Mouse (Mus musculus) left cerebral cortex, adult 8-10 months (tissue): Measurements from ENCODE around the gene Traf7. TPM values are rescaled to one million over a fixed set of nuclear protein-coding genes. Genes with fewer than 3 reads are reported as not detected.

ENCODE experiments used
- DNase-seq, 2 experiments: peaks; one replicate each; pipeline ENCODE4 v3.0.0; 2022; ENCODE audit warnings: low spot score in 2 of 2
- total RNA-seq, 4 experiments: library from RNA; stranded (reverse); gene quantifications; 2 replicates each; pipeline ENCODE4 v1.2.4; 2022

Traf7 gene
- total RNA-seq, 4 experiments from 2014 or later = 78.0 to 85.3 (median 83.4) TPM

GRCm38 (mm10) chr17:24477985-24478600 lies 49.6 kb downstream of the Traf7 start:
- no peak for DNase-seq

- DNase-seq = no peak
Measured at GRCm38 (mm10) chr17:24477053-24477984, 50.4 kb downstream of the Traf7 start.

GRCm38 (mm10) chr17:24476022-24476776 lies 51.5 kb downstream of the Traf7 start:
- no peak for DNase-seq

GRCm38 (mm10) chr17:24475586-24475985 lies 52.2 kb downstream of the Traf7 start:
- no peak for DNase-seq

- no peak for DNase-seq
Measured at GRCm38 (mm10) chr17:24474557-24474956, 53.2 kb downstream of the Traf7 start.

- no peak for DNase-seq
Measured at GRCm38 (mm10) chr17:24473612-24474275, 54.0 kb downstream of the Traf7 start, which contains the start of gene Bricd5. Gene Bricd5, plus strand, starts transcription at chr17:24473884.

GRCm38 (mm10) chr17:24472512-24472911 lies 55.2 kb downstream of the Traf7 start:
- no peak for DNase-seq

- DNase-seq = no peak
Measured at GRCm38 (mm10) chr17:24470701-24471527, 56.8 kb downstream of the Traf7 start.

GRCm38 (mm10) chr17:24469910-24470602 lies 57.7 kb downstream of the Traf7 start, which contains the start of the genes E4f1 and Pgp:
Gene E4f1, minus strand, starts transcription at chr17:24470313.
Gene Pgp, plus strand, starts transcription at chr17:24470392.
- peak; percentile 98 to 99 for DNase-seq

GRCm38 (mm10) chr17:24469336-24469909 lies 58.3 kb downstream of the Traf7 start:
- DNase-seq = no peak

GRCm38 (mm10) chr17:24468636-24469246 lies 59.0 kb downstream of the Traf7 start:
- no peak for DNase-seq

GRCm38 (mm10) chr17:24463374-24464133 lies 64.2 kb downstream of the Traf7 start:
- no peak for DNase-seq

GRCm38 (mm10) chr17:24462932-24463331 lies 64.8 kb downstream of the Traf7 start:
- DNase-seq = no peak

- DNase-seq = no peak
Measured at GRCm38 (mm10) chr17:24461580-24461979, 66.2 kb downstream of the Traf7 start.
